Mouse (Mus musculus) right cerebral cortex, postnatal 4 days (tissue): ENCODE results near the gene Cux1.

Experiments used
- DNase-seq: peaks from one replicate; pipeline ENCODE4 v3.0.0-alpha.2; 2022

The Cux1 gene

GRCm38 (mm10) chr5:136566001-136566811 lies 1.1 kb downstream of the Cux1 start:
- peak; percentile 53 for DNase-seq

- DNase-seq = peak; percentile 35
Observed at GRCm38 (mm10) chr5:136565311-136565811, 1.9 kb downstream of the Cux1 start.

GRCm38 (mm10) chr5:136564613-136565299 lies 2.5 kb downstream of the Cux1 start:
- no peak for DNase-seq

- no peak for DNase-seq
Observed at GRCm38 (mm10) chr5:136563996-136564395, 3.3 kb downstream of the Cux1 start.

GRCm38 (mm10) chr5:136563104-136563503 lies 4.2 kb downstream of the Cux1 start:
- no peak for DNase-seq

- no peak for DNase-seq
Observed at GRCm38 (mm10) chr5:136562212-136562611, 5.1 kb downstream of the Cux1 start.

GRCm38 (mm10) chr5:136561641-136562040 lies 5.6 kb downstream of the Cux1 start:
- DNase-seq = no peak

GRCm38 (mm10) chr5:136560656-136561055 lies 6.6 kb downstream of the Cux1 start:
- DNase-seq = no peak

GRCm38 (mm10) chr5:136557446-136557845 lies 9.8 kb downstream of the Cux1 start:
- DNase-seq = no peak

- no peak for DNase-seq
Observed at GRCm38 (mm10) chr5:136556328-136557262, 10.7 kb downstream of the Cux1 start.

- peak; percentile 71 for DNase-seq
Observed at GRCm38 (mm10) chr5:136555703-136556102, 11.6 kb downstream of the Cux1 start.

GRCm38 (mm10) chr5:136552832-136553231 lies 14.5 kb downstream of the Cux1 start:
- DNase-seq = no peak

- DNase-seq = no peak
Observed at GRCm38 (mm10) chr5:136552093-136552492, 15.2 kb downstream of the Cux1 start.

GRCm38 (mm10) chr5:136551571-136551970 lies 15.7 kb downstream of the Cux1 start:
- no peak for DNase-seq

GRCm38 (mm10) chr5:136550726-136551125 lies 16.6 kb downstream of the Cux1 start:
- DNase-seq = no peak

GRCm38 (mm10) chr5:136548776-136549175 lies 18.5 kb downstream of the Cux1 start:
- DNase-seq = no peak

- DNase-seq = no peak
Observed at GRCm38 (mm10) chr5:136545061-136545460, 22.2 kb downstream of the Cux1 start.

- DNase-seq = no peak
Observed at GRCm38 (mm10) chr5:136543171-136543570, 24.1 kb downstream of the Cux1 start.

GRCm38 (mm10) chr5:136540952-136541351 lies 26.3 kb downstream of the Cux1 start:
- DNase-seq = peak; percentile 57

GRCm38 (mm10) chr5:136540055-136540838 lies 27.0 kb downstream of the Cux1 start:
- no peak for DNase-seq

- DNase-seq = no peak
Observed at GRCm38 (mm10) chr5:136536753-136537152, 30.5 kb downstream of the Cux1 start.
